Mouse (Mus musculus): ENCODE results near the gene Trim8.

DNA sequence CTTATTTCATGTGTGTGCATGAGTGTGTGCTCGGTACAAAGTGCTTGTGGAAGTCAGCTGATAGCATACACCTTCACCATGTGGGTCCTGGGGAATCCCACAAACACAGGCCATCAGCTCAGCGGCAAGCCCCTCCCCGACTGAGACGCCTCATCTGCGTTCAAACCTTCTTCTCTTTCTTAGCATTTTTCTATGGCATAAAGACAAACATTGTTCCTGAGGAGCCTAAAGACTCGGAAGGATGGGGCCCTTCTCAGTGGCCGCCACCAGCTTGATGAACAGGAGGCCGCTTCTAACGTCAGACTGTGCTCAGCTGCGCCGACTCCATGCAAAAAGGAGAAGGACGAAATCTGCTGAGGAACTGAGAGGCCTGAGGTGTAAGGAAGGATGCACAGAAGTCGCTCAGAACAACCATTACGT lies 62.6 kb downstream of the Trim8 start:
- no peak for TF ChIP-seq CTCF (IDR thresholded peaks at IDR 0.05; ENCODE audit: borderline replicate concordance, insufficient read depth, low read length)
- no peak for TF ChIP-seq POLR2A (IDR thresholded peaks at IDR 0.05; ENCODE audit: low read depth, low read length)
